Mouse (Mus musculus) kidney, adult 9 months (tissue): ENCODE measurements around the gene Ptprn2.
A peak's percentile ranks its signal among the peaks of the same experiment; 100 is the strongest.

Experiments used
- DNase-seq: peaks from one replicate; pipeline ENCODE4 v3.0.0; 2022

Gene Ptprn2

DNA sequence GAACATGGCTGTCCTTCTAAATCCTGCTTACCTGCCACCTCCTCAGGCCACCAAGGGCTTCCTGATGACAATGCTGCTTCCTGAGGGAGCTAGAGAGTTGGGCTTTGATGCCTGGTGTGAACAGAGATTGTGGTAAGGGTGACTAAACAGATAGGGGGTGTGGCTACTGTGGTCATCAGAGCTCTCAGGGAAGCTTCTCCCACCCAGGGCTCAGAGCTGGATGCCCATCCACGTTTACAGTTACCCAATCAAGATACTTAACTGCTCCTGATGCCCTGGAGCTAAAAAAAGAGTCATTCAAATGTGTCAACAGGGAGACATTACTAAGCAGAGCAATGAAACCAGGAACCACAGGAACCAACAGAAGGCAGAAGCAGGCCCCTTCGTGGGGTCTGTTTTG lies 532.4 kb downstream of the Ptprn2 start:
- no peak for DNase-seq

DNA sequence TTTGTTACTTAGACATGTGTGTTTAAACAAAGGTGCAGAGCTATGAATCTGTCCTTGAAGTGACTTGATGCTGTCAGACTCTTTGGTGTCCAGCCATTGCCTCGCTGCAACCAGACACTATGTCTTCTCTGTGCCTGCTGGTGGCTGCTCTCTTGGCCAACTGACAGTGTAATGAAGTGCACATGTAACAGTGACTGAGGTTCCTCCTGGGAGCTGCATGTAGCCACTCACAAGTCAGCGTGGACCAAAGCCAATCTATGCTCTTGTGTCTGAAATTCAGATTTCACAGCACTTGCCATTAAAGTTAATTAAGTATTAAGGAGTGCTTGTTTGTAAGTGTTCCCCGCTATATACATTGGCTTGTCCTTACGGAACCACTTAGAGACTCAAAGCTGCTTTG lies 537.7 kb downstream of the Ptprn2 start:
- no peak for DNase-seq

DNA sequence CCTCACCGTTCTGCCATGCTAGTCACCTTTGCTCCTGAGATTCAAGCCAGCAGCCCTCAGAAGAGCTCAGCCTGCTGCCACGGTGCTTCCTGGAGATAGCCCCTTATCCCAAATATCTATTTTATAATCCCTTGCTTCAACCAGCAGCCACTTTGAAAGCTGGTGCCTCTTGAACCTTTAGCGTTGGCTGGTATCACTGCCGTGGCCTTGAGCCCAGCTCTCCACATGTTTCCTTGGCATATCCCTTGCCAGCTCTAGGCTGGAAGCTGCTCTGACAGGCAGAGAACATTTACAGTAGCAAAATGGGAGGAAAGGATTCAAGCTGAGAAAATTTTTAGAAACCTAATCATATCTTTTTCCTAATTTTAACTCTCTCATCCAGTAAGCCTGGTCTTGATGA lies 539.4 kb downstream of the Ptprn2 start:
- no peak for DNase-seq

DNA sequence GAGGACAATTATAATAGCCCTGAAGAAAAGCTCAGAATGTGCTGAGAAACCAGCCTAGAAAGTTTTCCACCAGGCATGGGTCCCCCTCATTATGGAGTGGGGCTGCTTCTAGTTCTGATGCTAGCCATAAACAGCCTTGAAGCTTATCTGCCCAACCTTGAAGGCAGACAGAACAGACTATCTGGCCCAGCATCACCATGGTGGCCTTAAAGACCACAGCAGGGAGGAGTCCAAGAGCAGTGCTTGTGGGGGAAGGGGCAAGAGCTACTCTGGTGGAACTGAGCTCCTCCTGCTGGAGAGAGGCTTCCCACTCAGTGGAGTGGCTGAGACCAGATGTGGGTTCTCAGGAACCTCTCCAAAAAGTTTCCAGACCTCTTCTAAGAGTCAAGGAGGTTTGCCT lies 540.2 kb downstream of the Ptprn2 start:
- DNase-seq, result no peak

DNA sequence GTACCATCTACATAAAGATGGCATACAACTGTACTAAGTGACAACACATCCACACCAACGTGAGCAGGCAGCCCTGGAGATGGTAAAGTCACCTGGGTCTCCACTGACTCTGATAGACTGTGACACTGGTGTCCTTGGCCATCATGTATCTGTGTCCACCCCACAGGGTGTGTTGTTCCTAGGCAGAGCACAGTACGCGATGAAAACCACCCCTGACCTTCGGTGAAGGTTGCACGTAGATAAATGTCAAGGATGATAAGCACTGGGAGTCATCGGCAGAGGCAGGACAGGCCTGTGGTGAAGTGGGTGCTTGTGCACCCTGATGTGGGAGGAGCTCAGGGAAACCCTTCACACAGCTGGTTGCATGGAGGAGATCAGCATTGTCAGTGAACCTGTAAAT lies 541.8 kb downstream of the Ptprn2 start:
- no peak for DNase-seq

DNA sequence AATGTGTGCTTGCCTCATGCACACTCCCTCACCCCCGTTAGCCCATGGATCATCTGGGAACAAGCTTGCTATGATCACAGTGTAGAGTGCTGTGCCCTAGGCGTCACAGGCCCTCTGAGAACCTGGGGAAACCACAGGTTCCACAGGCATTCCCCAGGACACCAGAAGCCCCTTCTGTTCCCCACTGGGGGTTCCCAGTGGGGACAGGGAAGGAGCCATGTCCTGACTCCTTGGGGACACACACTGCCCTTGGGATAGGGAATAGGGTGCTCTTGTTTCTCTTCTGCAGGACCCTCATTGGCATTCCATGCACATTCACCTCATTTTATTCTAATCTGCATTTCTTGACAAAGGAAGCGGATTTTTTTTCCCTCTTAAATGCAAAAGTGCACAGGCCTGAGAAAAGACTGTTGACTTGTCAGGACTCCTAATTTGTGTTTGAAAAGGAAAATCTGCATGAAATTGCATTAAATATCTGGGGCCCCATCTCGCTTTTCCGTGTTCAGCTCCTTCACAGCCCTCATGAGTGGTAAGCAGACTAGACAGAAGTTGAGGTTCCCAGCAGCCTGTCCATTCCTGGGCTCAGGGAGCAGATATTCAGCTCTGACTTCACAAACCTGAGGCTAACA lies 542.9 kb downstream of the Ptprn2 start:
- DNase-seq, result no peak

DNA sequence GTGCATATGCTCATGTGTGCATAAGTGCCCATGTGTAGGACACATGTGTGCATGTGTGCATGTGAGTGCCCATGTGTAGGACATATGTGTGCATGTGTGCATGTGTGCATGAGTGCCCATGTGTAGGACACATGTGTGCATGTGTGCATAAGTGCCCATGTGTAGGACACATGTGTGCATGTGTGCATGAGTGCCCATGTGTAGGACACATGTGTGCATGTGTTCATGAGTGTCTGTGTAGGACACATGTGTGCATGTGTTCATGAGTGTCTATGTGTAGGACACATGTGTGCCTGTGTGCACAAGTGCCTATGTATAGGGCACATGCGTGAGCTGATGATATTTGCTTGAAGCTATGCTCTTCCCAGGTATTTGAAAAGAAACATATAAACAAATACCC lies 547.7 kb downstream of the Ptprn2 start:
- DNase-seq, result no peak

DNA sequence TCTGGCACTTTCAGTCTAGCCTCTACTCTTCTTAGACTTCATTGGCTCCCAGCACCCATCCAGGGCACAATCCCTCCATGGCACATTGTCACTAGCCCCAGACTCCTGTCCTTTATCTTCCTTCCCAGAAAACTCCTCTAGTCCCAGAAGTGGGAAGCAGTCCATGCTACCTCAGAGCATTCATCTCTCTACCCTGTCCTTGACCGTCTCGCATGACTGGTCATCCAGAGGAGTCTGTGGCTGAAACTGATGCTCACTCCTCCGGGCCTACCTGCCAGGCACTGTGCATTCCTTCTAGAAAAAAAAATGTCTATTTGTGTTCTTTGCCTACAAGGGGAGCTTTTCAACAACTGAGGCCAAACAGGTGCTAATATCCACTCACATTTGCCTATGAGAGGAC lies 549.0 kb downstream of the Ptprn2 start:
- DNase-seq, result no peak

DNA sequence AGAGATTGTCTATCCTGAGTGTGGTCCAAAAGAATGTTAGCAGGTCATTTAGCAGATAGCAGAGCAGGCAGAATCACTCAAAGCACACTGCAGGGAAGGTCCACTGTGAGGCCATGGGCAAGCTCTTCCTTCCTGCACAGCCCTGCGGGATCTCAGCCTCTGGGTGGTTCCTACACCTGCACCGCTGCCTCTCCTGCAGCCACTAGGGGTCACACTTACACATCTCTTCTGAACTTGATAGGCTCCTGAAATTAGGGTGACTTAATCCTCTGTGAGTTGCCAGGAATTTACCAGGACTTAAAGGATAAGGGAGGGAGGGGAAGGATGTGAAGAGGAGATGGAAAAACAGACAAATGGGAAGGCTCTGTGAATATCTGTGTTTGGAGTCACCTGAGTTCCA lies 549.7 kb downstream of the Ptprn2 start:
- peak; percentile 59 for DNase-seq

DNA sequence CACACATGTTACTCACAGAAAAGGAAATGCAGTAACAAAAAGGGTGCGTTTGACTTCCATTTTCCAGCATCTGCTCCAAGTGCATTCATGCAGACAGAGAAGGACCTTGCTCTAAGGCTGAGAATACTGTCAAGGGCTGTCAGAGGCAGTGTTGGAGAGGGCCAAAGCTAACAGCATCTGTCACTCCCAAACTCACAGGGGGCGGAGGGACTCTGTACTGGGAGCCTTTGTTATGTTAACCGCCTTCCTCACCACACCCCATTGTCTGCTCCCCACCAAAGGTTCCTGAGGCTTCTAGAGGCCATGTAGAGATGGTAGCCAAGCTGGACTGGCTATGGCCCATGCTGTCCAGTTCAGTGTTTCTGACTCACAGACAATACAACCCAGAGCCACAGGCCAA lies 553.9 kb downstream of the Ptprn2 start:
- DNase-seq, result no peak

DNA sequence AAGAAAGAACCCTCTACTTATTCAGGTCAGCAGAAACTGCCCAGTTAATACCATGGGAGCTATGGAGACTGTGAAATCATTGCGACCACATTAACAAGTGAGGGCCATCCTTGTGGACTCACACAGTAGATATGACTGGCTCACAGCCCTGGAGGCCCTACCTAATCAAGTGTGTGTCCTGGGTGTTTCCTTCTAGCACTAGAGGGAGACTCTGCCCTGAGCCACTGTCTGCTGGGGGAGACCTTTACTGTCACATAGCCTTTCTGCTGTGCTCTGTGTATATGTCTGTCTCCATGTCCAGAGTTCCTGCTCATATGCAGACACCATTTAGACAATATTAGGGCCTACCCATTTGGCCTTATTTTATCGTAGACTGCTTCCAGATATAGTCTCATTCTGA lies 555.9 kb downstream of the Ptprn2 start:
- no peak for DNase-seq

DNA sequence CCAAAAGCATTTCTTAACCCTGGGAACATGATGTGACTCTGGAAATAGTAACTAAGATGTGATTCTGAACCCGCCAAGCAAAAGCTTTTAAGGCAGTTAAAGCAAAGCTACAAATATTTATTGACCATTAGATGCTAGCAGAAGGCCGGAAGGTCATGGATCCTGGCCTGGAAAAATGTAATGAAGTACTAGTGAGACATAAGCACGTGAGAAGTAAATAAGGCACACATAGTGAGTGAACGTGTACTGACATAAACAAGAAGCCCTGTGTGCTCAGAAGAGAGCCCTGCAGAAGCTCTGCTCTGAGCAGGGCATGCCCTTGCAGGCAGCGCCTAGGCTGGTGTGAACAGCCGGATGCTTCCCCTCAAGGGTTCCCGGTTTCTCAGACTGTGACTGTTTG lies 557.2 kb downstream of the Ptprn2 start:
- no peak for DNase-seq

DNA sequence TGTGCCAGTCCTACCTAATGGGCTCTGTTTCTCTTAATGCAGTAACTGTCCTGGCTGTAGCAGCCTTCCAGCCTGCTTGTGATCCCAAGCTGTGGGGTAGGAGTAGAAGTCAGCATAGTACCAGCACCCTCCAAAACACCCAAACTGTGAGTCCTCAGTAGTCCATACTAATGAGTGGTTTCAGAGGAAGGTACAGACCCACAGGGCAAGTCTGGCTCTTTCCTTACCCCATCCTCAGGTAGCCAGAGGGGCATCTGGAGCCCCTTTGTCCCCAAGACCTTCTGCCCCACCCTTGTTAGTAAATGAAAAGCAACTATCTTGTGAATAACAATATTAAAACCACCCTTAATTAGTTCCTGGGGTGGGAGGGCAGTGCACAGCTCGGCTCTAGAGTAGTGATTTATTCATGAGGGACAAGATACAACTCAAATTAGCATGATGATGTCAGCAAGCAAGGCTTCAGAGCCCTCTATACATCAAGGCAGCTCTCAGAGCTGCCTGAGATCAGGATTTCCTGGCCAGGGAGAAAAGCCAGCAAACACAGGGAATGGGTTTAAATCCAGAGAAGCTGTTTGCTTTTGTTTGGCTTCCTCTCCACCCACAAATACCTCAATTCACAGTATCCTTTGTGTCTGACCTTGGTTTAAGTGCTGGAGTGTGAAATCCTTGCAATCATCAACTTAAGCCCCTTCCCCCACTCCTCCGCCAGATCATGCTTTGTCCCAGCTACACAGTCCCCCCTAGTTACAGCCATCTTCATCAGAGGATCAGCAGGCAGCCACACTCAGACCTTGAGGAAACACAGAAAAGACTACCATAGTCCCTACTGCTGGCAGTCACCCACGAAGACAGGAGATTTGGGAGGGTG lies 562.1 kb downstream of the Ptprn2 start:
- DNase-seq, result no peak

DNA sequence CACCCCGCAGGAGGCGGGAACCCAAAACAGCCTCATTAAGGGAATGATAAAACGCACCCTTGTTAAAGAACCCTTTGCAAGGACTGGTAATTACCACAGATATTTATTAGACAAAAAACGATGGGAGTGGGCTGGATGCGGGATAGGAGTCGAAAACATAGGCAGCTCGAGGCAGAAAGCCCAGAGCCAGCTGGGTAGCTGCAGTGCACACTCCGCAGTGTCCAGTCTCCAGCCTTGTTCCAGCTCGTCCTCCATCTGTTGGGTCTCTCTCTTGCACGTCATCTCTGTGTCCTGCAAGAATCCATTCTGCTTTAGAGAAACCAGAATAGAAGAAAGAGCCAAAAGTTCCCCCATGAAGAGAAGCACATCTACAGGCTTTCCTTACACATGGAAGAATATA lies 564.3 kb downstream of the Ptprn2 start:
- no peak for DNase-seq

DNA sequence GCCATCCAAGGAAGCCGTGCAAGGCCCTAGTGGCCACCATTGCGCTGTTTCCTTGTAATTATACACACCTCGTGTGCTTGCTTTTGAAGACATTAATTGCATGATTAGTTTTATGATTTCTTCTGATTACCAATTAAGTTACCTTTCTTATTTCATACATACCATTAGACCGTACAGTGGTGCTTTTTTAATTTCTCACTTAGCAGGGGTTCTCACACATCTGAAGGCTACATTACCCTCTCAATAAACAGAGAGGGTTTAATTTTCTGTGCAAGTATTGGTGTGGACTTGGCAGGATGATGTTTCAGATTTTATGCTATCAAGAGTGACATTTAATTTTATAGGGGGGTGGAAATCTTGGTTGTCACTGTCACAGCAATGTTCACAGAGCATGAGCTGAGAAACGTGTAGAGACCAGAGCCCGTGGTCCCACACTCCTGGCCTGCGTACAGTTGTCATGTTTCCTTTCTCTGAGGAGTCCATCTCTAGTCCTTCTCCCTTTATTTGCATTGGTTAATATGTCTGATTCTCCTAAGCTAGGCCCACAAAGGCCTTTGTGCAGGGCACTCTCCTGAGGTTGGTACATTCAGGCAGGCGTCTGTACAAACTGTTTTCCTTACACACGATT lies 567.8 kb downstream of the Ptprn2 start:
- DNase-seq, result no peak

DNA sequence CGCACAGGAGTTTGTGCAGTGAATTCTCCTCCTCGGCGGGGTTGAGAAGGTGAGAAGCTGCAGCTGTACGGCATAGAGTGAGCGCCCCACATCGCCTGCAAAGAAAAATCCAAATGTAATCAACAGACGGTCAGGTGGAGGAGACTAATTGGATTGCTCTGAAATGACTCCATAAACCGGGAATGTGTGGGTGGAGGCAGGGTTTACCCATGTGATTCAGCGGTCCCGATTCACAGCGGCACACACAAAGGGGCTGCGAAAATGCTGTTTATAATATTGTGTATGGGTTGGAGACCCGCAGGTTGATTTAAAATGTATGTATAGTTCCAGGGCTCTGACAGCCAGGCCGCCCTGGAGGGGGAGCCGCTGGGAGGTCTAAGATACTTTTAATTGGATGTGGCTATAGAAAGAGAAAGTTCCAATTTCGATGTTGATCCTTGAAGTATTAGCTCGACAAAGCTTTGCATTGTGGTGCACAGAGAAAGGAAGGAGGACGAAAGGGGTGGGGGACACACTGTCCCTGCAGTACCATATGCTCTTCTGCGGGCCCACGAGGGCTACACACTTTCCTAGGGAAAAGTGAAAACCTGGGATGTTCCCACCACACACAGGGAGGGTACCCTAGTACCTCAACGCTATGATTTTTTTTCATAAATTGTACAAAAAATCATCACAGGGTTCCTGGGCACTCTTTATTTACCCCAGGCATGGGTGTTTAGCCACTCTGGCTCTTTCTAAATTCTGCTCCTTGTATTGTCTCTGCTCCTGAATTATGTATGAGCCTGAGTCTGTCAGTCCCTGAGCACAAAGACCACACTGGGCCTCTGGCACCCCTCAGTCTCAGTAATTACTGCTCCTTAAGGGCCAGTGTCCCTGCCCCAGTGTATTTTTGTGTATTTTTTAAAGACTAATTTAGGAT lies 568.6 kb downstream of the Ptprn2 start:
- DNase-seq, result no peak

DNA sequence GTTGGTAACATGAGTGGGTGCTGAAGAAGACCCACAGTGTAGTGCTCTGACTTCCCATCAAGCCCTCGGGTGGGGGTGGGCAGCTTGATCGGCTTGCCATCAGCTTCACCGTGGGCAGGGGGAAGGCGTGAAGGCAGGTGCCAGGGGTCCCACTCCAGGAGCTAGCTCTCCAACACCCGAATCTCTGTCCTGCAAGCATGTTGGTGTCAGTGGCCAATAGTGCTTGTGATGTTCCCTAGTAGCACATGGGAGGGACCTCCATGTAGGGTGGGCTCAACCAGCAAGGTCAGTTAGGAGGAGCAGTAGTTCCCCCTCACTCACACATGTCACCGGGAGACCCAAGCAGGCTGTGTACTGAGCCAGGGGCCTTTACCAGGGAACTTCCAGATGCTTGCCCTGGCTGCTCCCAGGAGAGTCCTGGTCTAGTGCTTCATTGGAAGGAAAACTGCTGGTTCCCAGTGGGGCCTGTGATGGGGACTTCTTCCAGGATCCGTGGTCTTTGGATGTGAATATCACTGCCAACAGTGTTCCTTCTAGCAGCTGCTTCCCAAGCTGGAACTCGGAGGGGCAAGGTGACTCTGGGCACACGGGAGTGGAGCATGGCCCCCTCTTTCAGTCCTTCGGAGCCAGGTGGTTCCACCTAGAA lies 569.5 kb downstream of the Ptprn2 start:
- no peak for DNase-seq

DNA sequence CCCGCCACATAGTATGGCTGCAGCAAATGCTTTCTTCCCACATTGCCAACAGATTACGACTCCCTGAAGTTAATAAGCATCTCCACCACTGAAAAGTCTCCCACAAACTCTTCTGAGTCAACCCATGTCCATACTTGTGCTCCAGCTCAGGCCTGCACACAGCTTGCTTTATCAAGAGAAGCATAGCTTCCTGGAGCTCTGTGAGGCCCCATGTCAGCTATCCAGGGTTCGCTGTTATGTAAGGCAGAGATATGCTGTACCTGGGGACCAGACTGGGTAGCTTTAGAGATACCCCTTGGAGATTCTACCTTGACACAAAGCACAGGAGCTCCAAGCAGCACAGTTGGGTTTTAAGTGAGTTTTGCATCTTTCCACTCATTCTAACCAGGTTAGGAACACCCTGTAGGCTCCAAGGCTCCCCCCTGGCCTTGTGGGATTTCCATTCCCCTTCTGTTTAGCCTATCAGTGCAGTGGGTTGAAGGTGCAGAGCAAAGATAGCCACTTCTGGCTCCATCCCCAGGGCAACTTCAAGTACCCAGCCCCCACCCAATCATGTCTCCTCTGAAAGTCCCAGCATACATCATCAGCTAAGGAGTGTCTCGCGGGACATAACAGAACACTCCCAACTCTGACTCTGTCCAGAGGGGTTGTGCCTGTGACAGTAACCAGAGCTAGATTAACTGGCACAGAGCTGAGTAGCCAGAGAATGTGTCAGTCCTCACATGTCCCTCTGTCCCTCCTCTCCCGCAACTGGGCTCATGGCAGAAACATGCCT lies 572.9 kb downstream of the Ptprn2 start:
- DNase-seq, result no peak

DNA sequence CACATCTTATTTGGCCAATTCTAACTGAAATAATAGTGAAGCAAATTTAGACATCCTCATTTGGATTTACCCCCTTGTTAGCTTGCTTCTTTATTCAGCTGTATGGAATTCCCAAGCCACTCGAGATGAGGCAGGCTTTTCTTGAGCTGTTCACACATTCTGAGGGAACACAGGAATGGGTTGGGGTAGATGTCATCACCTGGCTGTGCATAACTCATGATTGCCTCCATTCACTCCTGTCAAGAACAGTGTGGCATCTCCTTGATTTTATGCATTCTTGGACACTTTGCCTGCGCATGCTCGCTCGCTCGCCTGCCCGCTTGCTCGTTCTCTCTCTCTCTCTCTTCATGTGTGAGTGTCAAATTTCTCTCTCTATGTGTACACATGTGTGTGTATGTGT lies 573.5 kb downstream of the Ptprn2 start:
- DNase-seq, result no peak

DNA sequence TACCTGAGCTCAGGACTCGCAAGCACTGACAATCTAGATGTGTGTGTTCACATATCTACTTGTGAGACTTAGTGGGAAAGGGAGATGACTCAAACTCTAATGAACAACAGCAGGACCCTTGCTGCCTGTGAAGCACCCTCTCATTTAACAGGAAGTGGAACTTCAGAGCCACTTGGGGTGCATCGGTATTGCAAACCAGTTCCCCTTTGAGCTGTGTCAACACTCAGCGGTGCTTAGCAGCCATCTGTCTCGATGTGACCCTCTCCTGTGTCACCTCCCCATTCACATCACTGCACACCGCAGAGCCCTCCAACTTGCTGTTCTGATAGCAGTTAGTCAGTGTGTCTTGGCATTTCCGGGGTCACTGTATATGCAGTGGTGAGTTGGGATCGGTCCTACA lies 592.1 kb downstream of the Ptprn2 start:
- DNase-seq, result no peak

DNA sequence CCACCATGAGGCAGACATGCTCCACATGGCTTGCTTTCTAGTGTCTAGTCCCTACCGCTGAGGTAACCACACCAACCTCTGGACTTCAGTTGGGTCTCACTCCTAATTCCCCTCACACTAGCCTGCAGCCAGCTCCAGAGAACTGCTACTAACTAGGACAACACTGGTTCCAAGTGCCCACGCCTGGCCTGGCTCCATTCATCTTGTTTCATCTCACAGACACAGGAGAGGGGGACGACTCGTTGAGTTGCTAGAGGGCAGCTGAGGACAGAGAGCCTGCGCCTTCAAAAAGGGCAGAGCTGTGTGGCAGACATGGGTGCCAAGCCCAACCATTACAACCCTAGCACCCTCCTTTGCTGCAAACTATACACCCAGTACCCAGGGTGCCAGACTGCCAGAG lies 593.4 kb downstream of the Ptprn2 start:
- no peak for DNase-seq

DNA sequence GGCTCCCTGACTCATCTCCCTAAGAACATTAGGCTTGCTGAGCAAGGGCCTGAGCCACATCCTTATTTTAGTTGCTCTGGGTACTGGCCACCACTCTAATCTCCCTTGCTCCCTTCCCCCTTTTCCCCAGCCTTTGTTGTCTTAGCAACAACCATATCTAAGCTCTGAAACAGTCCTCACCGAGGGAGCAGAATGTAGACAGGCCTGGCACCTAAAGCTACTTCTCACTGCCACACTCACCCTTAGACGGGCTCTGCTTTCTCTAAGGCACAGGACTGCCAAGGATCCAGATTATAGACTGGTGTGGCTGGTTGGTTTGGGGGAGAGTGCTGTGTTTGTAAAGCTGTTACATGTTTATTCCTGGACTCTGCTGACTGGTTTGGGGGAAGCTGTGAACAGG lies 594.2 kb downstream of the Ptprn2 start:
- no peak for DNase-seq
